Mouse (Mus musculus) erythroblast, embryonic 14.5 days (primary cell): Measurements from ENCODE around the gene Atl1.

Source experiments
- GATA1 ChIP-seq: IDR thresholded peaks from 2 replicates; pipeline ENCODE4 v1.6.1; 2012; ENCODE audit warnings: low read length, inconsistent platforms, mixed read lengths
- TAL1 ChIP-seq: IDR thresholded peaks from 3 replicates; pipeline ENCODE4 v1.6.1; 2012; ENCODE audit warnings: low read length, inconsistent platforms, mixed read lengths

DNA sequence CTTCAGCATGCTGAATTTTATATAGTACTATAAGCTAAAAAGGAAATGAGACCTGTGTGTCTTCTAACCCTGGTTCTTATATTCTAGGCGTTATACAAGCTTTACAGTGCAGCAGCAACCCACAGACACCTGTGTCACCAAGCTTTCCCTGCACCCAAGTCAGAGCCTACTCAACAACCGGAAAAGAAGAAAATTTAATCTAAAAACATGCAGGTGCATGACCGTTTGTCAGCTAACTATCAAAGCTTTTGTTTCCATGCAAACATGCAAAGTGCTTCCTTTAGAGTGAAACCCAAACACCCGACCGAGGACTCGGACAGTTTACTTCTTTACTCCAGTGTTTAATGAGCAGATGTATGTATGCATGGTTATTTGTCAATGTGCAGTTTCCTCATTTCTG lies 70.7 kb downstream of the Atl1 start:
- no peak for TF ChIP-seq TAL1
- no peak for TF ChIP-seq GATA1
